Mouse (Mus musculus) ES-E14 (cell line): ENCODE measurements around the gene Hvcn1. TPM values are rescaled to one million over a fixed set of nuclear protein-coding genes. Genes with fewer than 3 reads are reported as not detected.

ENCODE experiments used
- DNase-seq: peaks from one replicate; pipeline ENCODE4 v3.0.0-alpha.2; 2013; ENCODE audit warnings: low read depth, low spot score
- H3K27ac ChIP-seq: 2 replicates; pipeline ENCODE4 v1.5.1; 2012; ENCODE audit warnings: low read depth, mild to moderate bottlenecking, low read length, moderate library complexity, mixed read lengths; ENCODE audit not compliant: poor library complexity, insufficient read depth, severe bottlenecking
- H3K36me3 ChIP-seq: 2 replicates; pipeline ENCODE4 v1.6.1; 2012; ENCODE audit warnings: mild to moderate bottlenecking, low read length, moderate library complexity, mixed read lengths; ENCODE audit not compliant: control insufficient read depth, poor library complexity, insufficient read depth, severe bottlenecking
- H3K4me1 ChIP-seq, 2 experiments: fragments of 150-350 bp in 1 of 2; sonication (generic) in 1 of 2; 2 replicates each; pipeline ENCODE4 v1.6.1; 2012; ENCODE audit warnings: low read length in 2 of 2, mild to moderate bottlenecking in 1 of 2, mixed read lengths in 1 of 2; ENCODE audit not compliant: control insufficient read depth in 2 of 2, insufficient read depth in 2 of 2, poor library complexity in 1 of 2
- H3K4me3 ChIP-seq, 2 experiments: fragments of 150-350 bp in 1 of 2; sonication (generic) in 1 of 2; 2 replicates each; pipeline ENCODE4 v1.5.1; 2012; ENCODE audit warnings: low read length in 2 of 2, low read depth in 1 of 2, mild to moderate bottlenecking in 1 of 2, mixed read lengths in 1 of 2; ENCODE audit not compliant: insufficient read depth in 1 of 2, poor library complexity in 1 of 2, severe bottlenecking in 1 of 2
- H3K9ac ChIP-seq: 2 replicates; pipeline ENCODE4 v1.6.1; 2012; ENCODE audit warnings: low read depth, mild to moderate bottlenecking, low read length, mixed read lengths; ENCODE audit not compliant: poor library complexity, insufficient read depth, severe bottlenecking
- H3K9me3 ChIP-seq: fragments of 150-350 bp; sonication (generic); 2 replicates; pipeline ENCODE4 v1.6.1; 2012; ENCODE audit warnings: low read depth, mild to moderate bottlenecking, low read length; ENCODE audit not compliant: control insufficient read depth, insufficient read depth
- CHD2 ChIP-seq: IDR thresholded peaks from 2 replicates; pipeline ENCODE4 v1.6.1; 2014; ENCODE audit warnings: mild to moderate bottlenecking, low read depth, low read length, inconsistent platforms
- HCFC1 ChIP-seq: IDR thresholded peaks from 2 replicates; pipeline ENCODE4 v1.6.1; 2012; ENCODE audit warnings: low read length, inconsistent platforms, borderline replicate concordance; ENCODE audit not compliant: insufficient read depth
- MAFK ChIP-seq: IDR thresholded peaks from 2 replicates; pipeline ENCODE4 v1.6.1; 2014; ENCODE audit warnings: mild to moderate bottlenecking, low read depth, low read length, inconsistent platforms; ENCODE audit not compliant: insufficient read depth
- ZC3H11A ChIP-seq: IDR thresholded peaks from 2 replicates; pipeline ENCODE4 v1.6.1; 2012; ENCODE audit warnings: low read depth, mild to moderate bottlenecking, inconsistent platforms, low read length, borderline replicate concordance
- ZNF384 ChIP-seq: IDR thresholded peaks from 2 replicates; pipeline ENCODE4 v1.6.1; 2012; ENCODE audit warnings: low read depth, low read length, inconsistent platforms
- in situ Hi-C, 2 experiments: fragments of 600-800 bp; cut with MboI; formaldehyde crosslinking; loops; one replicate each; pipeline ENCODE4 v1.15.1; 2025; ENCODE audit warnings: low sequenced_read_pairs in 2 of 2, inconsistent platforms in 1 of 2; ENCODE audit not compliant: unreplicated experiment in 2 of 2
- total RNA-seq: library from RNA; depleted of rRNA; stranded (reverse); fragments of 300-350 nt; gene quantifications from 2 replicates; pipeline ENCODE4 v1.2.3, GENCODE M21; 2012

The Hvcn1 gene
- total RNA-seq, 1 experiment, result 35.7 TPM

DNA sequence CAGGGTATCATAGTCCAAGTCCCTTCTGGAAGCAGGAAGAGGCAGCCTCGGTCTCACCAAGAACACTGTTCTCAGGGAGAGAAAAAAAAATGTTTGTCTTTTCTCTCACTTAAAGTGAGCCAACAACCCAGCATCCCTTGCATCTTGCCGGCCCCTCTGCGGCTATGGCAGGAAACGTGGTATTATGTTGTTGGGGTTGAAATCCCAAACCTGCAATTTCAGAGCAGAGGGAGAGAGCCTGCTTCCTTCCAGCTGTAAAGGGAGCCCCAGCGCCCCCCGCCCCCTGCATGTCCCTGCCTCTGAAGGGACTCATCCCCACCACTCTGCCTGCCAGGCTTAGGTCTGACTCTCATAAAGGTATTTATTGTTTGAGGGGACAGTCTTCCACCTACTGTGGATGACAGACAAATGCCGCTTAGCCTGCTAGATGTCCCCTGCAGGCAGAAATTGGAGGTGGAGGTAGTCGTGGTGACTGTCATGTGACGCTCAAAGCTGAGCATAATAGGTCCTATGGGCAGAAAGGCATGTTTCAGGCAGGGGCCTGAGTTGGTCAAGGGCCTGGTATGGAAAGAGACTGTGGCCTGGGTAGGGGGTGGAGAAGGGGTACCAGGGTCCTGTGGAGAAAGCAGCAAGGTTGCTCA, 28.7 kb downstream of the Hvcn1 start:
- DNase-seq, result peak; percentile 9
- Histone ChIP-seq H3K4me3 (no peak overlapping the region), H3K4me1 (peaks cover 0 to 6% of the 10 kb centered on the region in 2 experiments; a peak in 2 of 4 replicates), H3K36me3 (peaks cover 19% of the 10 kb centered on the region), H3K9me3 (no peaks in the 10 kb centered on the region), H3K9ac (no peak overlapping the region), H3K27ac (no peak overlapping the region)
- in situ Hi-C loops, result no loop called here
- TF ChIP-seq ZC3H11A, result no peak
- no peak for TF ChIP-seq HCFC1
- no peak for TF ChIP-seq MAFK
- no peak for TF ChIP-seq CHD2
- no peak for TF ChIP-seq ZNF384

- no peak overlapping the region for H3K9ac ChIP-seq
- no peak overlapping the region for H3K4me3 ChIP-seq
- no peak overlapping the region for H3K27ac ChIP-seq
- no peak for DNase-seq
- H3K9me3 ChIP-seq, result no peaks in the 10 kb centered on the region
- TF ChIP-seq CHD2 (no peak), ZC3H11A (no peak), HCFC1 (no peak), MAFK (no peak), ZNF384 (no peak)
- peaks cover 32% of the 10 kb centered on the region for H3K36me3 ChIP-seq
- H3K4me1 ChIP-seq, result peaks cover 0 to 6% of the 10 kb centered on the region in 2 experiments; a peak in 2 of 4 replicates
- in situ Hi-C loops, result no loop called here
Observed at GRCm38 (mm10) chr5:122237200-122237599, 30.6 kb downstream of the Hvcn1 start.

DNA sequence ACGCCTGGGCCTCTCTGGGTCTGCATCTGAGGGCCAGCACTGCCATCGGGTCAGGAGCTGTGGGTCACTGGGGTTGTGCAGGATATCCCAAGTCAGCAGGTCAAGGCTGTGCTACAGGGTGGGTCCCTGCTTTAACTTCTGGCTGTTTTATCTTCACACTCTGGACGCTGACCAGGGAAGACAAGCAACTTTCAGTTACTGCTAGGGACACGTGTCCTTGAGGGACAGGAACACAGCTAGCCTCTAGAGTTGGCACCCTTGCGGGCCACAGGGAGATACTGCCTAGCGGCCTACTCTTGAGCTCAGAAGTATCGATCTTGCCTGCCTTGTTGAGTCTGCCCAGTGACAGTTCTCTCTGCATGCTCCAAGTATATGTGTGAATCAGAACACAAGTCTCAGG, 33.0 kb downstream of the Hvcn1 start:
- TF ChIP-seq MAFK (no peak), ZNF384 (no peak), ZC3H11A (no peak), CHD2 (no peak), HCFC1 (no peak)
- Histone ChIP-seq H3K9ac (no peak overlapping the region), H3K4me3 (no peak overlapping the region), H3K4me1 (peaks cover 0 to 2% of the 10 kb centered on the region in 2 experiments; a peak in 1 of 4 replicates), H3K9me3 (no peaks in the 10 kb centered on the region), H3K36me3 (peaks cover 30% of the 10 kb centered on the region), H3K27ac (no peak overlapping the region)
- in situ Hi-C loops, result no loop called here
- DNase-seq, result no peak

DNA sequence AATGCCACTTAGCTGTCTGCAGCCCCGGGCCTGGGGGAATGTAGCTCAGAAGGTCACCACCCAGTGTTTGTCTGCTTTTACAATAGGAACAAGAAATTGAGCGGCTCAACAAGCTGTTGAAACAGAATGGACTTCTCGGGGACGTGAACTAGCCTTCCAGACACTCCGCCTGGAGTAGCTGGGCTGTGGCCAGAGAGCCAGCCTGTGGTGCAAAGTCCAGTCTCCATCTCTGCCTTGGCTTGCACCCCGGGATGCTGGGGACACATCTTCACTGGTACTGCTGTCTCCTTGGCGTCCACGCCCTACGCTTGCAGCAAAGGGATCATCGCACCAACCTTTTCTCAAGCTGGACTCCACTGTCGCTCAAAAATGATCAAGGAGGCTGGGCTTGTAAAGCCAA, 33.9 kb downstream of the Hvcn1 start:
- H3K36me3 ChIP-seq, result peaks cover 30% of the 10 kb centered on the region

GRCm38 (mm10) chr5:122240989-122241388, 34.4 kb downstream of the Hvcn1 start:
- TF ChIP-seq HCFC1 (no peak), CHD2 (no peak), MAFK (no peak), ZC3H11A (no peak), ZNF384 (no peak)
- peaks cover 30% of the 10 kb centered on the region for H3K36me3 ChIP-seq

More for the DNA sequence above, 33.9 kb downstream of the Hvcn1 start:
- DNase-seq, result no peak
- Histone ChIP-seq H3K27ac (no peak overlapping the region; the same call in 1 of the 2 replicates), H3K9ac (no peak overlapping the region), H3K4me1 (no peaks in the 10 kb centered on the region; a peak in 1 of 4 replicates), H3K4me3 (no peak overlapping the region), H3K9me3 (no peaks in the 10 kb centered on the region)
- TF ChIP-seq ZC3H11A (no peak), MAFK (no peak), ZNF384 (no peak), HCFC1 (no peak), CHD2 (no peak)
- in situ Hi-C loops, result no loop called here

More at GRCm38 (mm10) chr5:122240989-122241388, 34.4 kb downstream of the Hvcn1 start:
- Histone ChIP-seq H3K4me1 (no peaks in the 10 kb centered on the region; a peak in 1 of 4 replicates), H3K4me3 (no peak overlapping the region), H3K27ac (no peak overlapping the region), H3K9ac (no peak overlapping the region), H3K9me3 (no peaks in the 10 kb centered on the region)
- in situ Hi-C loops, result no loop called here
- DNase-seq, result no peak
